Mouse (Mus musculus) thymus, adult 2 months (tissue): Measurements from ENCODE around the gene Lgr5. TPM values are rescaled to one million over a fixed set of nuclear protein-coding genes. Genes with fewer than 3 reads are reported as not detected.

Experiments used
- DNase-seq: peaks from one replicate; pipeline ENCODE4 v3.0.0; 2021
- H3K27ac ChIP-seq: fragments of 200-500 bp; 2 replicates; pipeline ENCODE4 v1.5.1; 2012; ENCODE audit warnings: low read length, control low read depth; ENCODE audit not compliant: control insufficient read depth, insufficient read depth
- H3K27me3 ChIP-seq: fragments of 200-500 bp; 2 replicates; pipeline ENCODE4 v1.6.1; 2012; ENCODE audit warnings: mild to moderate bottlenecking, low read length, moderate library complexity, mixed read lengths; ENCODE audit not compliant: control insufficient read depth, insufficient read depth
- H3K36me3 ChIP-seq: fragments of 200-500 bp; 2 replicates; pipeline ENCODE4 v1.6.1; 2012; ENCODE audit warnings: mild to moderate bottlenecking, low read length, moderate library complexity; ENCODE audit not compliant: control insufficient read depth, insufficient read depth
- H3K4me1 ChIP-seq: fragments of 200-500 bp; replicated peaks from 2 replicates; pipeline ENCODE4 v1.6.1; 2012; ENCODE audit warnings: low read length; ENCODE audit not compliant: control insufficient read depth, insufficient read depth
- H3K4me3 ChIP-seq: fragments of 200-500 bp; 2 replicates; pipeline ENCODE4 v1.5.1; 2012; ENCODE audit warnings: mild to moderate bottlenecking, low read length, control low read depth, moderate library complexity; ENCODE audit not compliant: control insufficient read depth, insufficient read depth
- CTCF ChIP-seq: fragments of 200-500 bp; IDR thresholded peaks from 2 replicates; pipeline ENCODE4 v1.5.1; 2012; ENCODE audit warnings: mild to moderate bottlenecking, control low read depth, low read length, moderate library complexity, borderline replicate concordance; ENCODE audit not compliant: control insufficient read depth, poor library complexity, insufficient read depth; ENCODE audit errors: extremely low read depth
- POLR2A ChIP-seq: fragments of 200-500 bp; IDR thresholded peaks from 2 replicates; pipeline ENCODE4 v1.6.1; 2012; ENCODE audit warnings: mild to moderate bottlenecking, low read length, control low read depth, moderate library complexity; ENCODE audit not compliant: control insufficient read depth, poor library complexity, insufficient read depth; ENCODE audit errors: extremely low read depth
- WGBS: fragments of 180-500 bp; shearing (Covaris S2); methylation state at CpG from one replicate; pipeline ENCODE4 v1.1.7; 2018; 5-methylcytosine and 5-hydroxymethylcytosine counted together
- polyA plus RNA-seq: library from polyadenylated mRNA; depleted of rRNA; stranded (reverse); fragments of >200 nt; gene quantifications from 2 replicates; pipeline ENCODE4 v1.2.3, GENCODE M21; 2012

The Lgr5 gene
- polyA plus RNA-seq, 1 experiment = 0.15 TPM

DNA sequence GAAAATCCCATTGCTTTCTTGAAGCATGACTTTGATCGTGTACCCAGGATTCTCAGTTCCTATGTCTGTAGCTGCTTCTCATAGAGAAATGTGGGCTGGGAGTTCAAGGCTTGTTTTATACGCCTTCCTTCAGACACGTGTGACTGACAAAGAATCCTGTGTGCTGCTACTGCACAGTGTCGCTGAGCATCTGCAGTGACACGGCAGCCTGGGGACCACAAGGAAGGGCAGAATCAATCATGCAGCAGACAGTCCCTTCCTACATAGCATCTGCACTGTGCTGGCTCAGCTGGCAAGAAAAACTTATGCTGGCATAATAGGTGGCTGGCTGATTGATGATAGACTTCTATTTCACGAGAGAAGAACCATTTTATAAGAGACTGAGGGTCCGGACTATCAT lies 122.5 kb downstream of the Lgr5 start:
- DNase-seq = no peak
- H3K4me3 ChIP-seq = no peak overlapping the region
- no peak overlapping the region for H3K27ac ChIP-seq
- H3K27me3 ChIP-seq = no peaks in the 10 kb centered on the region
- TF ChIP-seq POLR2A (no peak), CTCF (no peak)
- H3K36me3 ChIP-seq = no peaks in the 10 kb centered on the region
- no peaks in the 10 kb centered on the region for H3K4me1 ChIP-seq
- WGBS = 60% methylated on average over 7 of the region's 7 CpGs

DNA sequence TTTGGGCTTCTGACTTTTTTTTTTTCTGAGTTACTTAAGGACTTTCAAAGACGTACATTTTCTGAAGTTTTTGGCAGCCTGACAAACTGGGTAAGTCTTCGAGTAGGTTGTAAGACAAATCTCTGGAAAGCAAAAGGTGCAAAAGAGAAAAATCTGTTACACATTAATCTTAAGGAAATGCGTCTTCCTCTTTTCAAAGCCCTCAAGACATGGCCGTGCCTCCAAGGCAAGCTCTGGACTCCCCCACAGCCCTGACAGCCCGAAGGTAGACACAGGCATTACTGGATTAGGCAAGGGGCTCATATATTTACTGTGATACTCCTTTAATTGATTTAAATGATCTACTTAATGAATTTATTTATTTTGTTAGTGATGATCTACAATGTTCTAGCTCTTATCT lies 124.9 kb downstream of the Lgr5 start:
- Histone ChIP-seq H3K27me3 (no peaks in the 10 kb centered on the region), H3K36me3 (no peaks in the 10 kb centered on the region), H3K27ac (no peak overlapping the region), H3K4me3 (no peak overlapping the region), H3K4me1 (no peaks in the 10 kb centered on the region)
- TF ChIP-seq CTCF = no peak
- TF ChIP-seq POLR2A = no peak
- 32% methylated on average over 5 of the region's 5 CpGs for WGBS
- DNase-seq = no peak

DNA sequence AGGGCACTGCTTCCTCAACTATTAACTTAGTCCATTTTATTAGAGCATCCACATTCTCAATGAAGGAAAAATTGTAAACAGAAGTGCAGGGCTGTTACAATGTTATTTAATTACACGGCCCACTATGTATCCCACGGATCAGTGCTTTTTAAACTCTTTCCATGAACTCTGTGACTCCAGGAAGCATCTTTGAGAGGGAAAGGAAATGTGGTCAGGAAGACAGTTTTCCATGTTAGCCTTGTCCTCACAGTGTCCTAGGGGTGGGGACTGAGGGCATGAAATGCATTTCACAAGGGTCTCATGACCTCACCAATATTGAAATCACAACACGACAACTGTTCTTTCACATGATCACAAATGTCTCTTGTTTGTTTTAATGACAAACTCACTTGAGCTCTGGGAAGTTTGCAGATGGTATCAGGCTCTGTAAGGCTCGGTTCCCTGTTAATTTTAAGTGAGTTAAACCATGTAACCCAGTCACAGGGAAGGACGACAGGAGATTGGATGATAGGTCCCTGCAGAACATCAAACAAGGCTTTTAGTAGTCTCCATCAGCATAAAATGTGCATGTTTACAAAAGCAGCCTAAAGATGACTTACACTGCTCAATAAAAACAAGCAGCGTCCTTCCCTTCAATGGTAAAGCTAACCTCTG lies 130.1 kb downstream of the Lgr5 start:
- Histone ChIP-seq H3K27ac (no peak overlapping the region), H3K4me1 (no peaks in the 10 kb centered on the region), H3K36me3 (no peaks in the 10 kb centered on the region), H3K27me3 (no peaks in the 10 kb centered on the region), H3K4me3 (no peak overlapping the region)
- 88% methylated on average over 6 of the region's 6 CpGs for WGBS
- DNase-seq = no peak
- no peak for TF ChIP-seq CTCF
- TF ChIP-seq POLR2A = no peak

DNA sequence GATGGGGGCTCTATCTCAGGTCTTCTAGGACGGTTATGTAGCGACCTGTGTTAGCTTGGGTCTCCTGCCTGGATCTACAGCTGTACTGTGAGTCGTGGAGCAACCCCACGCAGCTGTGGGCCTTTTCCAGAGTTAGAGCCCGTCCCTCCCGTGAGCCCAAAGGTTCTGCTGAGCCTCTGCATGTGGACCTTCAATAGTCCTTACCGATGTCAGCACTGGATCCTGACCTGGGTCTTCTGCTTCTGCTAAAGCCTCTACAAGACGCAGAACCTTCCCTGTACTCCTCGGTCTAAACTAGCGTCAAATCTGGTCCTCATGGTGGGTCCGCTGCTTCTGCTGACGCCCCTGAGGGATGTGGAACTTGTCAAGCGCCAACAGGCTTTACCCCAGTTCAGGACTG lies 139.0 kb downstream of the Lgr5 start:
- Histone ChIP-seq H3K4me1 (no peaks in the 10 kb centered on the region), H3K27ac (no peak overlapping the region), H3K27me3 (no peaks in the 10 kb centered on the region), H3K4me3 (no peak overlapping the region), H3K36me3 (no peaks in the 10 kb centered on the region)
- no peak for DNase-seq
- 96% methylated on average over 13 of the region's 13 CpGs for WGBS
- TF ChIP-seq CTCF (no peak), POLR2A (no peak)

DNA sequence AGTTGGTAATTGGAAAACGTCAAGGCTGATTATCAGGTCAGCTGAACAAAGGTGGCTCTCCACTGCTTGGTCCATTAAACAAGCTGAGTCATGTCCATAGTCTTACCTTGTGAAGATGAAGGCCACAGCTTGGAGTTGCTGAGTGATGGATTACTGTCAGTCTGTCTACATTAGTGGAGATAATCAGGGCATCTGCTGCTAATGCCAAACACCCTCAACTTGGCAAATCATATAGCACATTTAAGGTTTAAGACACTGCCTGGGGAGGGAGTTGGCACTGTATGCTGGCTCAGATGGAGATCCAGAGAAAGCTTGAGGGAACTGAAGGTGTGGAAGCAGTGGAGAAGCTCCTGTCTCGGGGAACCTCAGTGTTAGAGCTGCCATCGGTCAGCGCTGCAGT lies 150.3 kb downstream of the Lgr5 start:
- H3K4me3 ChIP-seq = no peak overlapping the region
- H3K27me3 ChIP-seq = no peaks in the 10 kb centered on the region
- 96% methylated on average over 4 of the region's 4 CpGs for WGBS
- no peaks in the 10 kb centered on the region for H3K4me1 ChIP-seq
- DNase-seq = no peak
- no peak for TF ChIP-seq POLR2A
- TF ChIP-seq CTCF = no peak
- peaks cover 17% of the 10 kb centered on the region for H3K36me3 ChIP-seq
- no peak overlapping the region for H3K27ac ChIP-seq

DNA sequence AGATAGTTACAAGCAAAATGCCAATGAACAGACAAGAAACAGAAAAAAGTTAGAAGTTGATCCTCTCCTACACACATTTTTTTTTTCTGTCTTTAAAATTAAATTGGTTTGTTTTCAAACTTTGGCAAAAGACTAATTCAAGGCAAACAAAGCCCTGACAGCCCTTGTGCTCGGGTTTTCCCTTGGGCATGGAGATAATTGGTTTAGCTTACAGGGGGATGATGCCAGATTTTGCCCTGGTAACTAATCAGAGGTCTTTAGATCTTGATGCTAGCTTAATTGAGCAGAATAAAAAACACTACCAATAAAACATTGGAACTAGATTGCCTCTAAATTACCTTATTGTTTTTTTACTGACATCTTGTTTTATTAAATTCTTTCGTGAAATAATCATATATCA lies 162.2 kb downstream of the Lgr5 start:
- no peaks in the 10 kb centered on the region for H3K4me1 ChIP-seq
- H3K4me3 ChIP-seq = no peak overlapping the region
- H3K27ac ChIP-seq = no peak overlapping the region
- no peaks in the 10 kb centered on the region for H3K27me3 ChIP-seq
- peaks cover 81% of the 10 kb centered on the region for H3K36me3 ChIP-seq
- TF ChIP-seq CTCF = no peak
- no peak for TF ChIP-seq POLR2A
- no peak for DNase-seq
- 97% methylated on average over 2 of the region's 2 CpGs for WGBS

DNA sequence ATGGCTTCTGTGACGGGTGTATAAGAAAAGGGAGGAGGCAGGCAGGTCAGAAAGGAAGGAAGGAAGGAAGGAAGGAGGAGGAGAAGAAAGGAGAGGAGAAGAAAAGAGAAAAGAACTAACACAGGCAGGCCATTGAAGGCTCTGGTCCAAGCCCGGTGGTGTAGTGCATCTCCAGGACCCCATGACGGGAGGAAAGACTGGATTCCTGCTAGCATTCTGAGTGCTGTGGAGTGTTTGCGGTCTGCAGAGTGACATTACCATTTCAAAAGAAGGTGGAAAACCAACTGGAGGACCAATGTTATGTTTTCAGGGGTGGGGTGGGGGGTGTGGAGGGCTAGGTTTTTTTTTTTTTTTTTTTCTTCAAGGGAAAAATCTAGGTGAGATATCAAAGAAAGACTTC lies 165.6 kb downstream of the Lgr5 start:
- H3K4me3 ChIP-seq = no peak overlapping the region
- no peak for DNase-seq
- H3K27ac ChIP-seq = no peak overlapping the region
- no peaks in the 10 kb centered on the region for H3K4me1 ChIP-seq
- peaks cover 74% of the 10 kb centered on the region for H3K36me3 ChIP-seq
- 93% methylated on average over 4 of the region's 4 CpGs for WGBS
- H3K27me3 ChIP-seq = no peaks in the 10 kb centered on the region
- TF ChIP-seq POLR2A (no peak), CTCF (no peak)
